Mouse (Mus musculus) kidney, postnatal 14 days (tissue): Measurements from ENCODE around the gene Prkcd.
"Not testable (repeated sequence)": the region's sequence is repeated elsewhere in the genome, so short reads cannot be mapped to it uniquely, and the experiment has no call there.

Experiments used
- DNase-seq: peaks from one replicate; pipeline ENCODE4 v3.0.0; 2022; ENCODE audit warnings: mixed read lengths

Prkcd gene

GRCm38 (mm10) chr14:30597142-30597541 is 28.9 kb downstream of the Prkcd start:
- DNase-seq: no peak

GRCm38 (mm10) chr14:30596407-30596806 is 29.6 kb downstream of the Prkcd start:
- DNase-seq: no peak

- no peak for DNase-seq
Observed at GRCm38 (mm10) chr14:30595576-30596313, 30.3 kb downstream of the Prkcd start.

GRCm38 (mm10) chr14:30594092-30594695 is 31.8 kb downstream of the Prkcd start:
- DNase-seq: peak; percentile 47

- DNase-seq: peak; percentile 76
Observed at GRCm38 (mm10) chr14:30593279-30594091, 32.5 kb downstream of the Prkcd start.

- peak; percentile 84 for DNase-seq
Observed at GRCm38 (mm10) chr14:30591417-30591816, 34.6 kb downstream of the Prkcd start.

GRCm38 (mm10) chr14:30590918-30591317 is 35.1 kb downstream of the Prkcd start:
- DNase-seq: no peak

GRCm38 (mm10) chr14:30590041-30590645 is 35.9 kb downstream of the Prkcd start:
- DNase-seq: no peak

GRCm38 (mm10) chr14:30586780-30587461 is 39.1 kb downstream of the Prkcd start:
- DNase-seq: peak; percentile 41

- no peak for DNase-seq
Observed at GRCm38 (mm10) chr14:30585323-30585722, 40.7 kb downstream of the Prkcd start.

GRCm38 (mm10) chr14:30584497-30585251 is 41.3 kb downstream of the Prkcd start:
- DNase-seq: no peak

- no peak for DNase-seq
Observed at GRCm38 (mm10) chr14:30584077-30584476, 41.9 kb downstream of the Prkcd start.

- DNase-seq: no peak
Observed at GRCm38 (mm10) chr14:30581238-30581637, 44.8 kb downstream of the Prkcd start.

GRCm38 (mm10) chr14:30579882-30580281 is 46.1 kb downstream of the Prkcd start:
- no peak for DNase-seq

- DNase-seq: no peak
Observed at GRCm38 (mm10) chr14:30579180-30579579, 46.8 kb downstream of the Prkcd start.

- not testable (repeated sequence) for DNase-seq
Observed at GRCm38 (mm10) chr14:30577303-30578062, 48.5 kb downstream of the Prkcd start.

- DNase-seq: no peak
Observed at GRCm38 (mm10) chr14:30576260-30576659, 49.8 kb downstream of the Prkcd start.

- DNase-seq: no peak
Observed at GRCm38 (mm10) chr14:30575791-30576190, 50.2 kb downstream of the Prkcd start.

GRCm38 (mm10) chr14:30573983-30574584 is 51.9 kb downstream of the Prkcd start:
- DNase-seq: peak; percentile 85

GRCm38 (mm10) chr14:30573235-30573634 is 52.8 kb downstream of the Prkcd start:
- no peak for DNase-seq

- DNase-seq: no peak
Observed at GRCm38 (mm10) chr14:30572253-30572652, 53.8 kb downstream of the Prkcd start.
